Mouse (Mus musculus): Measurements from ENCODE around the gene Katnal1. TPM values are rescaled to one million over a fixed set of nuclear protein-coding genes. Genes with fewer than 3 reads are reported as not detected.

The Katnal1 gene
- total and polyA plus RNA-seq, 3 experiments = 12.8 to 14.8 TPM; not detected in 1

DNA sequence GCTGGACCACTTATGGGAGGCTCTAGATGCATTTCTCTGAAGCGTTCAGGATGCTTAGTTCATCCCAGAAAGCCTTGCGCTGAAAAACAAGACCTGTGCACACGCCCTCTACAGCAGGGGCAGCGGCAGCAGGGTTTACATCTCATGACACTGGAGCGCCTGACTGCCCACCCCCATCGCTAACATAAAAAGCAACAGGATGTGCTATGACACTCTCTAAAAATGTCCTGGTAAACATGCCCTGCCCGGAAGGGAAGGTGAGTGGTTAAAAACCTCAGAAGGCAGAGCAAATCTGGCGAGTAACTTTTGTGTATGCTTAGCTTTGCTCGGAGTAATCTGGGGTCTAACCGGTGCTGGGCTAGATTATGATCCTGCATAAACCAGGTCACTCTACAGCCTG lies 62.5 kb downstream of the Katnal1 start:
- TF ChIP-seq GATA1 (IDR thresholded peaks at IDR 0.05; ENCODE audit: low read depth, low read length) = no peak
- no peak for TF ChIP-seq POLR2AphosphoS2 (IDR thresholded peaks at IDR 0.05; ENCODE audit: low read length)
- TF ChIP-seq POLR2AphosphoS5 (IDR thresholded peaks at IDR 0.05; ENCODE audit: borderline replicate concordance, low read depth, low read length) = no peak
- no peak for TF ChIP-seq GABPA (IDR thresholded peaks at IDR 0.05; ENCODE audit: low read depth, low read length)
- no peak overlapping the region for H3K4me3 ChIP-seq (ENCODE audit: control insufficient read depth in 1 of 2, insufficient read depth in 1 of 2, low read depth in 2 of 2, low read length in 2 of 2)
- no peak overlapping the region for H3K27ac ChIP-seq (ENCODE audit: control insufficient read depth, low read depth, low read length)
- DNase-seq (ENCODE audit: low read depth, low spot score) = no peak
- H3K36me3 ChIP-seq (ENCODE audit: control insufficient read depth in 1 of 2, insufficient read depth in 2 of 2, low read length in 2 of 2) = no peaks in the 10 kb centered on the region
- H3K9me3 ChIP-seq (replicated peaks; ENCODE audit: insufficient read depth, low read length) = no peaks in the 10 kb centered on the region
- H3K9ac ChIP-seq (ENCODE audit: control insufficient read depth, low read depth, low read length, poor library complexity, severe bottlenecking) = no peak overlapping the region
- peaks cover 2% of the 10 kb centered on the region in 2 experiments; a peak in 2 of 4 replicates for H3K27me3 ChIP-seq (ENCODE audit: control insufficient read depth in 1 of 2, insufficient read depth in 2 of 2, low read length in 2 of 2)
- H3K79me2 ChIP-seq (ENCODE audit: control insufficient read depth, insufficient read depth, low read length, poor library complexity) = no peaks in the 10 kb centered on the region
- no peaks in the 10 kb centered on the region for H3K4me1 ChIP-seq (ENCODE audit: control insufficient read depth in 1 of 2, insufficient read depth in 2 of 2, low read length in 2 of 2)

DNA sequence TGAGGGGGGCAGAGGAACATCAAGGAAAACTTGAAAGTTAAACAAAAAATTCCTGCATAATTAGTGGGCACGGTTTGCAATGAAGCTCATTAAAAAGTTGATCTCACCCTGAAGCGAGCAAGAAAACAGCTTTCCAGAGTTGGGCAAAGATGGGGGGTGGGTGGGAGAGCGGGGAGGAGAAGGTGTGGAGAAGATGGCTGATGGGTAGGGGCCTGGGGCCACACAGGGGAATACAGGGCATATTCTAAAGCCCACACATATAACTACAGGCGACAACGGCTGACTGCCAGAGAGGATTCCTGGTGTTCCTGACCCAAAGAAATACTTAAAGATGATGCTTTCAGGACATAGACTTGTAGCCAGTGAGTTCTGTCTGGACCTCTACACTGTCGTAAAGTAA lies 65.7 kb downstream of the Katnal1 start:
- no peak overlapping the region for H3K4me3 ChIP-seq (ENCODE audit: control insufficient read depth in 1 of 2, insufficient read depth in 1 of 2, low read depth in 2 of 2, low read length in 2 of 2)
- H3K36me3 ChIP-seq (ENCODE audit: control insufficient read depth in 1 of 2, insufficient read depth in 2 of 2, low read length in 2 of 2) = no peaks in the 10 kb centered on the region
- H3K9ac ChIP-seq (ENCODE audit: control insufficient read depth, low read depth, low read length, poor library complexity, severe bottlenecking) = no peak overlapping the region
- DNase-seq (ENCODE audit: low read depth, low spot score) = no peak
- no peaks in the 10 kb centered on the region for H3K9me3 ChIP-seq (replicated peaks; ENCODE audit: insufficient read depth, low read length)
- H3K27me3 ChIP-seq (ENCODE audit: control insufficient read depth in 1 of 2, insufficient read depth in 2 of 2, low read length in 2 of 2) = peaks cover 2% of the 10 kb centered on the region in 2 experiments; a peak in 2 of 4 replicates
- H3K4me1 ChIP-seq (ENCODE audit: control insufficient read depth in 1 of 2, insufficient read depth in 2 of 2, low read length in 2 of 2) = no peaks in the 10 kb centered on the region
- H3K79me2 ChIP-seq (ENCODE audit: control insufficient read depth, insufficient read depth, low read length, poor library complexity) = no peaks in the 10 kb centered on the region
- TF ChIP-seq TBP (IDR thresholded peaks at IDR 0.05; ENCODE audit: low read depth, low read length) (no peak), HCFC1 (IDR thresholded peaks at IDR 0.05; ENCODE audit: low read depth, low read length) (no peak), UBTF (IDR thresholded peaks at IDR 0.05; ENCODE audit: borderline replicate concordance, insufficient read depth, low read depth, low read length) (no peak), MAX (IDR thresholded peaks at IDR 0.05; ENCODE audit: low read length) (no peak), TAL1 (IDR thresholded peaks at IDR 0.05; ENCODE audit: low read length) (no peak), MXI1 (IDR thresholded peaks at IDR 0.05; ENCODE audit: low read depth, low read length) (no peak), MEF2A (IDR thresholded peaks at IDR 0.05; ENCODE audit: extremely low read depth, insufficient replicate concordance, low read depth, low read length, poor library complexity, severe bottlenecking) (no peak)
- no peak overlapping the region for H3K27ac ChIP-seq (ENCODE audit: control insufficient read depth, low read depth, low read length)

DNA sequence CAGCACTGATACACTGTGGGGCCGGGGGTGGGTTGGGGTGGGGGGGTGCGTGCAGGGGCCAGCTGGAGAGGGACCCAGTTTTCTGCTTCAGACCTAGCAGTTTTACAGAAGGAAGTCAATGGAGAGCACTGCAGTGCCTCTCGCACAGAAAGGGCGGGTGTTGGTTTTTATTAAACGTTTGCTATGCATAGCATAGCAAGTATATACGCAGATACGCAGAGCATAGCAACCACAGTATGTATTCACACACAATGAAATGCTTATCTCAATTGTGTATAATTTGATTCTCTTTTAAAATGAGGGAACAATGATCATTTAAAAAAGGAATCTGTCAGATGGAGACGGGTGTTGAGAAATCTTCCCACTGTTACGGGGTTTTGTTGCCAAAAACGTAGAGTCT lies 66.3 kb downstream of the Katnal1 start:
- TF ChIP-seq TCF12 (IDR thresholded peaks at IDR 0.05; ENCODE audit: low read depth, low read length) (no peak), MEF2A (IDR thresholded peaks at IDR 0.05; ENCODE audit: extremely low read depth, insufficient replicate concordance, low read depth, low read length, poor library complexity, severe bottlenecking) (no peak), ETS1 (IDR thresholded peaks at IDR 0.05; ENCODE audit: low read depth, low read length) (no peak), POLR2AphosphoS2 (IDR thresholded peaks at IDR 0.05; ENCODE audit: low read length) (no peak), GATA1 (IDR thresholded peaks at IDR 0.05; ENCODE audit: low read depth, low read length) (no peak), SIN3A (IDR thresholded peaks at IDR 0.05; ENCODE audit: low read length) (no peak), TAL1 (IDR thresholded peaks at IDR 0.05; ENCODE audit: low read length) (no peak), ELF1 (IDR thresholded peaks at IDR 0.05; ENCODE audit: low read depth, low read length) (no peak), ZKSCAN1 (IDR thresholded peaks at IDR 0.05; ENCODE audit: low read depth, low read length) (no peak), USF1 (IDR thresholded peaks at IDR 0.05; ENCODE audit: low read depth, low read length) (no peak), BHLHE40 (IDR thresholded peaks at IDR 0.05; ENCODE audit: borderline replicate concordance, low read depth, low read length) (no peak), CHD2 (IDR thresholded peaks at IDR 0.05; ENCODE audit: low read length) (no peak), CTCF (IDR thresholded peaks at IDR 0.05 in 2 of 3, conservative IDR thresholded peaks at IDR 0.05 in 1 of 3; ENCODE audit: control insufficient read depth in 1 of 3, insufficient read depth in 1 of 3, low read depth in 2 of 3, low read length in 3 of 3, poor library complexity in 1 of 3, severe bottlenecking in 1 of 3) (no peak)
- Histone ChIP-seq H3K4me1 (ENCODE audit: control insufficient read depth in 1 of 2, insufficient read depth in 2 of 2, low read length in 2 of 2) (no peaks in the 10 kb centered on the region), H3K79me2 (ENCODE audit: control insufficient read depth, insufficient read depth, low read length, poor library complexity) (no peaks in the 10 kb centered on the region), H3K9me3 (replicated peaks; ENCODE audit: insufficient read depth, low read length) (no peaks in the 10 kb centered on the region), H3K27me3 (ENCODE audit: control insufficient read depth in 1 of 2, insufficient read depth in 2 of 2, low read length in 2 of 2) (peaks cover 2 to 5% of the 10 kb centered on the region in 2 experiments; a peak in 3 of 4 replicates), H3K36me3 (ENCODE audit: control insufficient read depth in 1 of 2, insufficient read depth in 2 of 2, low read length in 2 of 2) (no peaks in the 10 kb centered on the region), H3K4me3 (ENCODE audit: control insufficient read depth in 1 of 2, insufficient read depth in 1 of 2, low read depth in 2 of 2, low read length in 2 of 2) (no peak overlapping the region), H3K9ac (ENCODE audit: control insufficient read depth, low read depth, low read length, poor library complexity, severe bottlenecking) (no peak overlapping the region), H3K27ac (ENCODE audit: control insufficient read depth, low read depth, low read length) (no peak overlapping the region)
- no peak for DNase-seq (ENCODE audit: low read depth, low spot score)
